Mouse (Mus musculus): ENCODE measurements at regions not wholly inside any gene's neighbourhood (a gene's known extent, or its start where the extent isn't known, plus 50 kb on each side); places are given as distances from the start of the nearest gene placed in this dataset.

DNA sequence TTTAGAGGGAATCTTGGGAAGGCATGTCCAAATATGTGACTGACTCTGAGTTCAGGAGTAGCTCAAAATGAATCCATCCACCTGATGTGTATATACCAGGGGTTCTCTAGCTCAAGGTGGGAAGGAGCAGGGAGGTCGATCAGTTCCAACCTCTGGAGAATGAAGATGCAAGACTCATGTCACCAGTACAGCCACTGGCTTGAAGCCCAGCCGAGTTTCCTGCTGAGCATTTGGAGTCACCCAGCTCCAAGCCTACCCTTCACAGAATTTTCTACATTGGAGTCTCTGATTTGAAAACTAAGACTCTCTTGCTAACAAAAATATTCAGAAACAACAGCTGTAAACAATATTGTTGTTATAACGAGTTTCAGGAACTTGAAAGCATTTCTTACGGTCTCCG is 134.6 kb upstream of the Arglu1 start:
- TF ChIP-seq CTCF (IDR thresholded peaks at IDR 0.05; ENCODE audit: low read depth) (no peak), EP300 (IDR thresholded peaks at IDR 0.05; ENCODE audit: low read depth) (no peak)
